Mouse (Mus musculus): ENCODE results near the gene Gid8. TPM values are rescaled to one million over a fixed set of nuclear protein-coding genes. Genes with fewer than 3 reads are reported as not detected.
A peak's percentile ranks its signal among the peaks of the same experiment; 100 is the strongest.

The Gid8 gene
- polyA plus RNA-seq, 1 experiment from 2014 or later, result 101 TPM

GRCm38 (mm10) chr2:180723865-180724264 is 13.9 kb downstream of the Gid8 start:
- H3K36me3 ChIP-seq (ENCODE audit: control insufficient read depth, insufficient read depth), result peaks cover 54% of the 10 kb centered on the region
- WGBS (ENCODE audit: insufficient replicate concordance), result 76% methylated on average over 2 of the region's 2 CpGs
- H3K27ac ChIP-seq (ENCODE audit: low read length), result peak overlapping the region; percentile 81; the same call in 1 of the 2 replicates
- no peak overlapping the region for H3K4me3 ChIP-seq (ENCODE audit: low read depth, low read length)
- no peak overlapping the region for H3K4me2 ChIP-seq (ENCODE audit: low read depth, low read length)
- H3K9ac ChIP-seq (ENCODE audit: low read depth, low read length), result no peak overlapping the region
- peaks cover 46% of the 10 kb centered on the region for H3K4me1 ChIP-seq (ENCODE audit: control insufficient read depth, low read depth, low read length)
- no peaks in the 10 kb centered on the region for H3K9me3 ChIP-seq (replicated peaks; ENCODE audit: control insufficient read depth, low read length)
- no peak for ATAC-seq (ENCODE audit: low read depth)
- H3K27me3 ChIP-seq (ENCODE audit: control insufficient read depth, insufficient read depth, low read depth, low read length), result no peaks in the 10 kb centered on the region

- Histone ChIP-seq H3K27me3 (ENCODE audit: control insufficient read depth, insufficient read depth, low read depth, low read length) (no peaks in the 10 kb centered on the region), H3K4me3 (ENCODE audit: low read depth, low read length) (peak within 1 kb of the TSS; percentile 59), H3K36me3 (ENCODE audit: control insufficient read depth, insufficient read depth) (peaks cover 46% of the 10 kb centered on the region), H3K27ac (ENCODE audit: low read length) (peak within 1 kb of the TSS; percentile 81), H3K4me2 (ENCODE audit: low read depth, low read length) (peak within 1 kb of the TSS; percentile 52), H3K4me1 (ENCODE audit: control insufficient read depth, low read depth, low read length) (peaks cover 49% of the 10 kb centered on the region), H3K9me3 (replicated peaks; ENCODE audit: control insufficient read depth, low read length) (no peaks in the 10 kb centered on the region), H3K9ac (ENCODE audit: low read depth, low read length) (peak within 1 kb of the TSS; percentile 53)
- 5% methylated on average over 18 of the region's 18 CpGs for WGBS (ENCODE audit: insufficient replicate concordance)
- ATAC-seq (ENCODE audit: low read depth), result peak; percentile 86
These were observed 14.9 kb downstream of the Gid8 start, which contains the start of gene Slc17a9 for GRCm38 (mm10) chr2:180724585-180725413. Gene Slc17a9 (plus strand): TSS chr2:180725263.

GRCm38 (mm10) chr2:180725414-180725778 is 15.5 kb downstream of the Gid8 start:
- H3K27ac ChIP-seq (ENCODE audit: low read length), result peak overlapping the region; percentile 61

GRCm38 (mm10) chr2:180725856-180726629 is 16.1 kb downstream of the Gid8 start:
- peak overlapping the region; percentile 34 for H3K9ac ChIP-seq (ENCODE audit: low read depth, low read length)
- H3K27me3 ChIP-seq (ENCODE audit: control insufficient read depth, insufficient read depth, low read depth, low read length), result no peaks in the 10 kb centered on the region
- H3K9me3 ChIP-seq (replicated peaks; ENCODE audit: control insufficient read depth, low read length), result no peaks in the 10 kb centered on the region
- peak overlapping the region; percentile 59 for H3K4me3 ChIP-seq (ENCODE audit: low read depth, low read length)
- H3K4me2 ChIP-seq (ENCODE audit: low read depth, low read length), result peak overlapping the region; percentile 52
- ATAC-seq (ENCODE audit: low read depth), result no peak
- peak overlapping the region; percentile 61 for H3K27ac ChIP-seq (ENCODE audit: low read length)
- peaks cover 34% of the 10 kb centered on the region for H3K36me3 ChIP-seq (ENCODE audit: control insufficient read depth, insufficient read depth)
- WGBS (ENCODE audit: insufficient replicate concordance), result 16% methylated on average over 7 of the region's 8 CpGs
- peaks cover 49% of the 10 kb centered on the region for H3K4me1 ChIP-seq (ENCODE audit: control insufficient read depth, low read depth, low read length)

More at GRCm38 (mm10) chr2:180725414-180725778, 15.5 kb downstream of the Gid8 start:
- H3K9ac ChIP-seq (ENCODE audit: low read depth, low read length), result peak overlapping the region; percentile 34
- peak overlapping the region; percentile 59 for H3K4me3 ChIP-seq (ENCODE audit: low read depth, low read length)
- peaks cover 40% of the 10 kb centered on the region for H3K36me3 ChIP-seq (ENCODE audit: control insufficient read depth, insufficient read depth)
- peaks cover 49% of the 10 kb centered on the region for H3K4me1 ChIP-seq (ENCODE audit: control insufficient read depth, low read depth, low read length)
- H3K9me3 ChIP-seq (replicated peaks; ENCODE audit: control insufficient read depth, low read length), result no peaks in the 10 kb centered on the region
- H3K4me2 ChIP-seq (ENCODE audit: low read depth, low read length), result peak overlapping the region; percentile 52
- WGBS (ENCODE audit: insufficient replicate concordance), result 5% methylated on average over 6 of the region's 6 CpGs
- ATAC-seq (ENCODE audit: low read depth), result peak; percentile 4; the same call in 1 of the 2 replicates
- no peaks in the 10 kb centered on the region for H3K27me3 ChIP-seq (ENCODE audit: control insufficient read depth, insufficient read depth, low read depth, low read length)

GRCm38 (mm10) chr2:180726658-180727442 is 16.9 kb downstream of the Gid8 start:
- Histone ChIP-seq H3K9me3 (replicated peaks; ENCODE audit: control insufficient read depth, low read length) (no peaks in the 10 kb centered on the region), H3K27me3 (ENCODE audit: control insufficient read depth, insufficient read depth, low read depth, low read length) (no peaks in the 10 kb centered on the region), H3K36me3 (ENCODE audit: control insufficient read depth, insufficient read depth) (peaks cover 26% of the 10 kb centered on the region), H3K4me1 (ENCODE audit: control insufficient read depth, low read depth, low read length) (peaks cover 49% of the 10 kb centered on the region), H3K9ac (ENCODE audit: low read depth, low read length) (peak overlapping the region; percentile 11), H3K4me2 (ENCODE audit: low read depth, low read length) (peak overlapping the region; percentile 52), H3K27ac (ENCODE audit: low read length) (peak overlapping the region; percentile 37), H3K4me3 (ENCODE audit: low read depth, low read length) (peak overlapping the region; percentile 59)
- ATAC-seq (ENCODE audit: low read depth), result no peak
- 14% methylated on average over 6 of the region's 6 CpGs for WGBS (ENCODE audit: insufficient replicate concordance)

- Histone ChIP-seq H3K36me3 (ENCODE audit: control insufficient read depth, insufficient read depth) (peaks cover 18% of the 10 kb centered on the region), H3K9ac (ENCODE audit: low read depth, low read length) (no peak overlapping the region), H3K27me3 (ENCODE audit: control insufficient read depth, insufficient read depth, low read depth, low read length) (no peaks in the 10 kb centered on the region), H3K4me3 (ENCODE audit: low read depth, low read length) (no peak overlapping the region), H3K9me3 (replicated peaks; ENCODE audit: control insufficient read depth, low read length) (no peaks in the 10 kb centered on the region), H3K27ac (ENCODE audit: low read length) (0 out of 2 replicates have a peak overlapping the region, but pooled peaks have one; percentile 17), H3K4me2 (ENCODE audit: low read depth, low read length) (no peak overlapping the region), H3K4me1 (ENCODE audit: control insufficient read depth, low read depth, low read length) (peaks cover 51% of the 10 kb centered on the region)
- WGBS (ENCODE audit: insufficient replicate concordance), result 37% methylated on average over 4 of the region's 4 CpGs
- ATAC-seq (ENCODE audit: low read depth), result no peak
These were observed 17.7 kb downstream of the Gid8 start for GRCm38 (mm10) chr2:180727613-180728021.

GRCm38 (mm10) chr2:180731036-180731435 is 21.1 kb downstream of the Gid8 start:
- Histone ChIP-seq H3K4me3 (ENCODE audit: low read depth, low read length) (no peak overlapping the region), H3K36me3 (ENCODE audit: control insufficient read depth, insufficient read depth) (no peaks in the 10 kb centered on the region), H3K9ac (ENCODE audit: low read depth, low read length) (no peak overlapping the region), H3K27me3 (ENCODE audit: control insufficient read depth, insufficient read depth, low read depth, low read length) (no peaks in the 10 kb centered on the region), H3K4me1 (ENCODE audit: control insufficient read depth, low read depth, low read length) (peaks cover 27% of the 10 kb centered on the region), H3K9me3 (replicated peaks; ENCODE audit: control insufficient read depth, low read length) (no peaks in the 10 kb centered on the region), H3K27ac (ENCODE audit: low read length) (no peak overlapping the region), H3K4me2 (ENCODE audit: low read depth, low read length) (no peak overlapping the region)
- ATAC-seq (ENCODE audit: low read depth), result no peak
- WGBS (ENCODE audit: insufficient replicate concordance), result 50% methylated on average over 3 of the region's 3 CpGs

- ATAC-seq (ENCODE audit: low read depth), result 0 out of 2 replicates have a peak, but pooled peaks have one; percentile 42
- Histone ChIP-seq H3K4me3 (ENCODE audit: low read depth, low read length) (no peak overlapping the region), H3K27me3 (ENCODE audit: control insufficient read depth, insufficient read depth, low read depth, low read length) (no peaks in the 10 kb centered on the region), H3K9me3 (replicated peaks; ENCODE audit: control insufficient read depth, low read length) (no peaks in the 10 kb centered on the region), H3K36me3 (ENCODE audit: control insufficient read depth, insufficient read depth) (no peaks in the 10 kb centered on the region), H3K27ac (ENCODE audit: low read length) (no peak overlapping the region), H3K9ac (ENCODE audit: low read depth, low read length) (no peak overlapping the region), H3K4me2 (ENCODE audit: low read depth, low read length) (no peak overlapping the region), H3K4me1 (ENCODE audit: control insufficient read depth, low read depth, low read length) (peaks cover 18% of the 10 kb centered on the region)
- 36% methylated on average over 6 of the region's 6 CpGs for WGBS (ENCODE audit: insufficient replicate concordance)
These were observed 22.1 kb downstream of the Gid8 start for GRCm38 (mm10) chr2:180731984-180732383.

All from liver, embryonic 16.5 days (tissue).